Mouse (Mus musculus) heart, embryonic 10.5 days (tissue): ENCODE data around the gene Ccdc146. TPM values are rescaled to one million over a fixed set of nuclear protein-coding genes. Genes with fewer than 3 reads are reported as not detected.

Experiments used
- DNase-seq: peaks from one replicate; pipeline ENCODE4 v3.0.0-alpha.2; 2017; ENCODE audit warnings: low spot score
- H3K27ac ChIP-seq: fragments of 300-500 bp; sonication (generic); 2 replicates; pipeline ENCODE4 v1.5.1; 2016; ENCODE audit warnings: mild to moderate bottlenecking
- H3K27me3 ChIP-seq: fragments of 300-500 bp; sonication (generic); 2 replicates; pipeline ENCODE4 v1.6.1; 2016; ENCODE audit warnings: mild to moderate bottlenecking; ENCODE audit not compliant: poor library complexity, insufficient read depth, severe bottlenecking
- H3K36me3 ChIP-seq: fragments of 300-500 bp; sonication (generic); 2 replicates; pipeline ENCODE4 v1.6.1; 2016; ENCODE audit warnings: mild to moderate bottlenecking, moderate library complexity
- H3K4me1 ChIP-seq: fragments of 300-500 bp; sonication (generic); 2 replicates; pipeline ENCODE4 v1.6.1; 2016; ENCODE audit warnings: mild to moderate bottlenecking
- H3K4me3 ChIP-seq: fragments of 300-500 bp; sonication (generic); 2 replicates; pipeline ENCODE4 v1.5.1; 2016; ENCODE audit warnings: mild to moderate bottlenecking, moderate library complexity
- H3K9me3 ChIP-seq: fragments of 300-500 bp; sonication (generic); 2 replicates; pipeline ENCODE4 v1.6.1; 2016; ENCODE audit warnings: mild to moderate bottlenecking, moderate library complexity
- WGBS: fragments of 180-500 bp; shearing (Covaris S2); methylation state at CpG from one replicate; pipeline ENCODE4 v1.1.7; 2016; 5-methylcytosine and 5-hydroxymethylcytosine counted together
- polyA plus RNA-seq: library from polyadenylated mRNA; unstranded; fragments of >200 nt; fragmentation: Nextera tagmentation; extraction: Ambion mirVana; gene quantifications from 2 replicates; pipeline ENCODE4 v1.2.1, GENCODE M21; 2016

Ccdc146 gene
- polyA plus RNA-seq, 1 experiment from 2014 or later: 1.3 TPM

DNA sequence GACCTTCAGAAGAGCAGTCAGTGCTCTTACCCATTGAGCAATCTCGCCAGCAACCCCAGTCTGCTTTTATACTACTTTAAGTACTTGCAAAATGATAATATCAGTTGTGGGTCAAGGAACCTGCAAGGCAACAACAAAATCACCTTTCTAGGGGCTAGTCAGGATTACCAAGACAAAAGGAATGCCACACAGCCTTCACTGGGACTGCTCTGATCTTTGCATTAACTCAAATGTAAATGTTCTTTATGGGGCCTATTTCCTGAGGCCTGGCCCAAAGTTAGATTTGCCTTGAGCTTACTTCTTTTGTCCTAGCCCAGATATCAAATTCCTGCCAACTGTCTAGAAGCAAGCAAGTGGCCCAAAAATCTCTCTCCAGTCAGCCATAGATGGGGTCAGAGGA is 179.9 kb downstream of the Ccdc146 start:
- Histone ChIP-seq H3K9me3 (no peaks in the 10 kb centered on the region), H3K36me3 (no peaks in the 10 kb centered on the region), H3K27ac (no peak overlapping the region), H3K27me3 (no peaks in the 10 kb centered on the region), H3K4me1 (no peaks in the 10 kb centered on the region), H3K4me3 (no peak overlapping the region)
- 79% methylated on average over 1 of the region's 1 CpGs for WGBS
- no peak for DNase-seq

Other genes with a start within 250 kb of the Ccdc146 start
- gene Gsap, start 238.4 kb downstream of the Ccdc146 start, polyA plus RNA-seq: 0.73 and 0.78 TPM in 2 replicates
- gene Fgl2, start 52.0 kb downstream of the Ccdc146 start, polyA plus RNA-seq: 14.0 and 26.0 TPM in 2 replicates
- 8.6 and 10.3 TPM in 2 replicates for gene Fam185a, start 281 bp upstream of the Ccdc146 start, polyA plus RNA-seq
- gene Lrrc17, start 118.9 kb upstream of the Ccdc146 start, polyA plus RNA-seq: 3.0 and 9.9 TPM in 2 replicates
- 0.22 and 0.26 TPM in 2 replicates for gene Fbxl13, start 221.0 kb upstream of the Ccdc146 start, polyA plus RNA-seq
- gene Armc10, start 221.1 kb upstream of the Ccdc146 start, polyA plus RNA-seq: 23.0 and 32.8 TPM in 2 replicates